Mouse (Mus musculus) lung, adult 18-20 months (tissue): ENCODE data around the gene Ggta1.

Source experiments
- DNase-seq, 2 experiments: peaks; one replicate each; pipeline ENCODE4 v3.0.0; 2022; ENCODE audit warnings: mixed read lengths in 2 of 2

Gene Ggta1

DNA sequence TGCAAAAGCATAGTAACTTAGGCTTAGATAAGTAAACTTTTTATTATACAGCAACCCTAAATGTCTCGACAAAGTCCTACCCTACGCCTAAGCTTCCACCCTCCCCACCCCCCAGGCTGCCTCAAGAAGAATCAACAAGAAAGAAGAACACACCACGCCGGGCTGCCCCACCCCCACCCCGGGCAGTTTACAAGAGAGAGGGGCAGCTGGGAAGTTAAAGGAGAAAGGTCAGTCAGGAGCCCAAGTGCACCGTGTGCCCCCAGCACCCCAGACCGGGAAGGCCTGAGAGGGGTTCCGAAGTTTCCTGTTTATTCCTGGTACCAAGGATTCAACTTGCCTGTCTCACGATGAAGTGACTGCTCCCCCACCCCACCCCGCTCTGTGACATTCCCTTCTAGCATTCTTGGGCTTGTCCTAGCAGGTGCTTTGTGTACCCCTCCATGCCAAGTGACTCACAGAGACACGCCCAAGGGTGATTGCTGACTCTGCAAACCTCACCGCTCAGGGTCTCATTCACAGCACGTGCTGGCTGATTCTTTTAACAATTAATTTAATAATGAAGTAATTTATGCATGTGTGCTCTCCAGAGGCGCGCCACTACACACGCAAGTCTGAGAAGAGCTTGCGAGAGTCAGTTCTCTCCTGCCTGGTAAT, 27.6 kb upstream of the Ggta1 start:
- no peak for DNase-seq

DNA sequence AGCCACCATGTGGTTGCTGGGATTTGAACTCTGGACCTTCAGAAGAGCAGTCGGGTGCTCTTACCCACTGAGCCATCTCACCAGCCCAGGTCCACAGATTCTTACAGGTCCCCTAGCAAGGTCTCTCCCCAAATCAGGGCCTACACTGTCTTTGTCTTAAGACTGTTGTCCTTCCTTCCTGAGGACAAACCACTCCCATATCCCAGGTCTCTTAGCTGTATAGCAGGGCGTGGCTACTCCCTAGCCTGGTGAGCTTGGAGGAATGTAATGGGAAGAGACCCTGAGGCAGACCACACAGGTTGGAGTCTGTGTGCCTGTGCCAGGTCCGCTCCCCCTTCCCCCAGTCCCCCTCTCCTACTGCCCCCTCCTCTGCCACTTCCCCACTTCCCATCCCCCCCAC, 24.7 kb upstream of the Ggta1 start:
- no peak for DNase-seq

GRCm38 (mm10) chr2:35486981-35487655, 24.1 kb upstream of the Ggta1 start:
- DNase-seq = no peak

- no peak for DNase-seq
These were observed 21.1 kb upstream of the Ggta1 start for GRCm38 (mm10) chr2:35484102-35484501.

GRCm38 (mm10) chr2:35483402-35483801, 20.4 kb upstream of the Ggta1 start:
- no peak for DNase-seq

GRCm38 (mm10) chr2:35481322-35481990, 18.4 kb upstream of the Ggta1 start:
- no peak for DNase-seq

DNA sequence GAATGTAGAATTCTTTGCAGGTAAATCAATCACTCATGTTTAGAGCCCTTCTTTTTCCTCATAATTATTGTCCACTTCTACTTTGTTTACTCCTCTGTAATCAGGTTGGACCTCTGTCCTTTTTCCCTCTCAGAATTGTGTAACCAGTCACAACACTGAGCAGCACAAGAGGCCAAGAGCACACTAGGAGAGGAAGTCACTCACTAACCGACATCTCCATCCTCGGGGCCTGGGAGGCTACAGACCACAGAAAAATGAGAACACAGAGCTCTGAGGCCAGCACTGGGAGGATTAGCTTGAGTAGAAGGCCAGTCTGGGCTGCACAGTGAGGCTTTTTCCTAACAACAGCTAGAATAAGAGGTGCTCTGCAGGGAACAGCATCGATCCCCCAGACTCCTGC, 17.0 kb upstream of the Ggta1 start:
- DNase-seq = no peak

- no peak for DNase-seq
These were observed 15.7 kb upstream of the Ggta1 start for GRCm38 (mm10) chr2:35478812-35479122.

DNA sequence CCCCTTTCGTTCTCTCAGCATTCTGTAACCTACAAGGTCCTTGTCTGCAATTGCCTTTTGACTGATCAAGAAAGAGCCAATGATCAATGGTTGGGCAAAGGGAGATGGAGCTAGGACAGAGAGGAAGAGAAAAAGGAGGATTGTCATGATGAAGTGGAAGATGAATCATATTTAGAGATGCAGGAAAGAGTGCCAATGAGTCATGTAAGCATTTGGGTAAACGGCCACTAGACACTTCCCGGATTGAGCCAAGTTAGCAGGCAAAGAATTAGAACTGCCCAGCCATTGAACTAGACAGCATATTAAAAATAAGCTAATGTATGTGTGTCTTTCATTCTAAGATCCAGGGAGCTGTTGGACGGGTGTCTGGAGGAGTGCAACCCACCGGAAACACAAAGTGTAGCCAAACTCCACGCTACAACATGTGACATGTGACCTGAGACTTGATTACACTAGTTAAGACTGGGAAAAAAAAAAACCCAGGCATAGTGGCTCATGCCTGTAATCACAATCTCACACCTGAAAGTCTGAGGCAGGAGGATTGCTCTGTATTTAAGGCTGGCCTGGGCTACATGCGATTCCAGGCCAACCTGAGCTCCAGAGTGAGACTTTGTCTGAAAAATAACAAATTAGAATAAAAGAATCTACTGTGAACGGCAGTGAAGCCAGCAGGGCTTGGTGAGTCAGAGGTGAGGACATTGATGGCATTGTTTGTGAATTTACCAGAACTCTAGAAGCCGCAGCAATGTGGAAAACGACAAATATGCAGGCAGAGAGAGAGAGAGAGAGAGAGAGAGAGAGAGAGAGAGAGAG, 15.2 kb upstream of the Ggta1 start:
- no peak for DNase-seq

- no peak for DNase-seq
These were observed 14.3 kb upstream of the Ggta1 start for GRCm38 (mm10) chr2:35477321-35477720.

- no peak for DNase-seq
These were observed 11.9 kb upstream of the Ggta1 start for GRCm38 (mm10) chr2:35474916-35475315.

GRCm38 (mm10) chr2:35469266-35469665, 6.2 kb upstream of the Ggta1 start:
- no peak for DNase-seq

DNA sequence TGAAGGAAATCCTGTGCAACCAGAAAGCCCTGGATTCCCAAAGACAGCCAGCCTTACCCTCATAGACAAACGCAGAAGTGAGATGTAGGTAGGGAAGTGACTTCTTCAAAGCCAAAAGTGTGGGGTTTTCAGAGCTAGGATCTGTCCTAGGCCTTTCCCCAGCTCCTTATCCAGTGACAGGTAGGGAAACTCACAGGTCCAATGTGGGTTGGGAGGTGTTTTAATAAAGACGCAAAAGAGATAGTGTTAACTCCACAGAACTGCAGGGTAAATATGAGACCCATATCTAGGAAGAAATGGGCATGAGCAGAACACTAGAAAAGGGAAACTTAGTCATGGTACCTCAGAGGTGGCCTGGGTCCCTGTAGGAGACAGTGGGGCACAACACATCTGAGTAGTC, 5.2 kb upstream of the Ggta1 start:
- no peak for DNase-seq

- DNase-seq = no peak
These were observed 4.8 kb upstream of the Ggta1 start for GRCm38 (mm10) chr2:35467855-35468254.

DNA sequence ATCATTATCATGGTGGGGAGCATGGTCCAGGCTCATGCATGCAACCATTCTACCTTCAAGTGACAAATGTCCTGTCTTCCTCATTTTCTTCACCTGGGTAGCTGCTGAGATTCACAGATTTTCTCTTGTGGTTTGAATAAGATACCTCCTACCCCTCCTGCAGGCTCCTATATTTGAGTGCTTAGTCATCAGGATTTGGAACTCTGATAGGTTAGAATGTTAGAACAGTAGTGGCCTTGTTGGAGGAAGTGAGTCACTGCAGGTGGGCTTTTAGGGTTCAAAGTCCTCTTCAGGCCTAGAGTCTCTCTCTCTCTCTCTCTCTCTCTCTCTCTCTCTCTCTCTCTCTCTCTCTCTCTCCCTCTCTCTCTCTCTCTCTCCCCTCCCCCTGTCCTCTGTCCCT, 2.6 kb upstream of the Ggta1 start:
- DNase-seq = no peak

GRCm38 (mm10) chr2:35464548-35464947, 1.5 kb upstream of the Ggta1 start:
- no peak for DNase-seq

DNA sequence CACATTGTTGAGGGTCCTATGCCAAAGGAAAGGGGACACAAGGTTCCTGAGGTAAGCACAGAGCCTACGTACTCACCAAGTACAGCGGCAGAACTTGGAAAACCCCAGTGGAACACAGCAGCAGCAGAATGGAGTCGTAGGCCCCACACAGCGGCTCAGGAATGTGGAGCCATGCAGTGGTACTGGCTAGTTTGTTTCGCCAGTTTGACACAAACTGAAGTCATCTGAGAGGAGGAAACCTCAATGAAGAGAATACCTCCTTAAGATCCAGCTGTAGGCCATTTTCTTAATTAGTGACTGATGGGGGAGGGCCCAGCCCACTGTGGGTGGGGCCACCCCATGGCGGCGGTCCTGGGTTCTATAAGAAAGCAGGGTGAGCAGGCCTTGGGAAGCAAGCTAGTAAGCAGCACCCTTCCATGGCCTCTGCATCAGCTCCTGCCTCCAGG, 1.1 kb upstream of the Ggta1 start:
- no peak for DNase-seq

DNA sequence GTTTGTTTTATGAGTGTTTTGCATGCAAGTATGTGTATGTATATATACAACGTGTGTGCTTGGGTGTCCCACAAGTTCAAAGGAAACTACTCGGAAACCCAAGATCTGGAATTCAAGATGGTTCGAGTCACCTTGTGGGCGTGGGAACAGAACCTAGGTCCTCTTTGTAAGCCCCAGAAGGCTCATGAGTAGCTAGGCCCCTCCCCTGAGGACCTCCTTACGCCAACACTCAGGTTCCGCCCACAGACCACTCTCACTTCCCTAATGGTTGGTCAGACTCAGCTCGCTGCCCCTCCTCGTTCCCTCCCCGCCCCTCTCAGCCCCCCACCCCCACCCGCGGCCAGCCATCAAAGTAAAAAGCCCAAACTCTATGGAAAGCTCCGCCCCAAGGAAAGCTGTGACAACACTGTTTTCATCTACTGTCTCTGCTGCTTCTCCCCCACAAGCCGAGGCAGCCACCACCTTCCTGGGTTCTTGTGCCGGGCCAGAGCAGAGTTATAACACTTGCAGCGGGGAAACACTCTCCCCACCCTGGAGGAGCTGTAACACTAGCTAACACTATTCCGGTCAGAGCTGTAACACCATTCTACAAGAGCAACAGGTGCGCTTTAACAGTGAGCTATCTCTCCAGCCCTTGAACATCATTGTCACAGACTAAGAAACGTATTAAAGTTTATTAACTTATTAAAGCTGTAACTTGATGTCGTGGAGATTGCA, 499 bp upstream of the Ggta1 start:
- peak; percentile 81 to 82 for DNase-seq

DNA sequence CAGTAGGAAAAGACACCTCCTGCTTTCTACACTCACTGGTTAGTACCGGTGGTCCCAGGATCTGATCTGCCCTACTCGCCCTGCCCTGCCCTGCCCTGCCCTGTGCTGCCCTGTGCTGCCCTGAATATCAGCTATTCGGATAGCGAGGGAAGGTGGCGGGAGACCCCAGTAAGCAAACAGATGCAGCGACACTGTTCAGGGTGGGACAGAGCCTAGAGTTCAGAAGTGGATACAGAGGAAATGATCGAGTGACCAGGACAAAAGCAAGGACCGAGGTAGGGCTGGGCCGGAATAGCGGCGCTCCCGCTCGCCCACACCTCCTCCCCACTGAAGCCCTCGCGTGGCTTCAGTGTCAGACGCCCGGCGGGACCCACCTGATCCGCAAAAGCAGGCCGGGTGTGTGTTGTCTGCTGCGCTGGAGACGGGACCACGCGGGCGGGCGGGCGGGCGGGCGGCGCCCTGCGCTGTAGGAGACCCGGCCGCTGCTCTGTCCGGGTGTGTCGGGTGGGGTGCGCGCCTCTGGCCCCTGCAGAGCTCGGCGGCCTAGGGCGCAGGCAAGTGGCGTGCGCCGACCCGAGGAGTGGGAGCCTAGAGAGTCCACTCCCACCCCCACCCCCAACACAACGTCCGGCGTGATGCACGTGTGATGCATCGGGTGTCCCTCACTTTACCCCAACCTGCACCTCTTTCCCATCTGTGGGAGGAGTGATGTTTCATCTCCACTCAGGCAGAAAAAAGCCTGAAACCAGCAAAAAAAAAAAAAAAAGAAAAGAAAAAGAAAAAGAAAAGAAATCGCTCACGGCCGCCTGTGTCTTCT, 852 bp downstream of the Ggta1 start:
- no peak for DNase-seq

GRCm38 (mm10) chr2:35461131-35461947, 1.7 kb downstream of the Ggta1 start:
- DNase-seq = peak in 1 of 2 experiments; percentile 43

GRCm38 (mm10) chr2:35460378-35460880, 2.6 kb downstream of the Ggta1 start:
- DNase-seq = no peak
